Mouse (Mus musculus) frontal cortex, postnatal 25 days (tissue): ENCODE measurements around the gene Tsn.

ENCODE experiments used
- DNase-seq, 2 experiments: peaks; one replicate each; pipeline ENCODE4 v3.0.0; 2022; ENCODE audit warnings: low spot score in 2 of 2

Tsn gene

DNA sequence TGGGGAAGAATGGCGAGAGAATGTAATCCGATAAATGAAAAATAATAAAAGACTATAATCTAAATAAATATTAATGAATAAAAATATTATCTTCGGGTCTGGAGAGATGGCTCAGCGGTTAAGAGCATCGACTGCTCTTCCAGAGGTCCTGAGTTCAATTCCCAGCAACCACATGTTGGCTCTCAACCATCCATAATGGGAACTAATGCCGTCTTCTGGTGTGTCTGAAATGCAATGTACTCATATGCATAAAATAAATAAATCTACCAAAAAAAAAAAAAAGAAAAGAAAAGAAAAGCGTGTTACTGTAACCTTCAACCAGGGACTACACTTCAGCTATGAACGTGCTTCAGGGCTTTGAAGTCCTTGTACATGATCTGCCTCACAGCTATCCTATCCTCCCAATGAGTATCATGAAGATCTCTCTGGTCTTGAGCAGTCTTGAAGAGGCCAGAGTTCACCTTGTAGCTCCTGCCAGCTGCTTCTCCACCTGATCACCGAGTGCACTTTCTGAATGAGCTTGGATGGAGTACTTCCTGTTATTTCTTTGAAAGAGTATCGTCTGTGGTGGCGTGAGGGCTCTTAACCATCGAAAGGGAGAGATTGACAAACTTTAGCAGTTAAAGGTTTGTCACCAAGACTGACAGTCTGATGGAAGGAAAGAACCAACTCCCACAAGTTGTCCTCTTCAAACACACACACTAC is at the start of gene Tsn:
TSS of gene Tsn (minus strand) at position 118 of the 705 bp plus-strand sequence.
- no peak for DNase-seq

DNA sequence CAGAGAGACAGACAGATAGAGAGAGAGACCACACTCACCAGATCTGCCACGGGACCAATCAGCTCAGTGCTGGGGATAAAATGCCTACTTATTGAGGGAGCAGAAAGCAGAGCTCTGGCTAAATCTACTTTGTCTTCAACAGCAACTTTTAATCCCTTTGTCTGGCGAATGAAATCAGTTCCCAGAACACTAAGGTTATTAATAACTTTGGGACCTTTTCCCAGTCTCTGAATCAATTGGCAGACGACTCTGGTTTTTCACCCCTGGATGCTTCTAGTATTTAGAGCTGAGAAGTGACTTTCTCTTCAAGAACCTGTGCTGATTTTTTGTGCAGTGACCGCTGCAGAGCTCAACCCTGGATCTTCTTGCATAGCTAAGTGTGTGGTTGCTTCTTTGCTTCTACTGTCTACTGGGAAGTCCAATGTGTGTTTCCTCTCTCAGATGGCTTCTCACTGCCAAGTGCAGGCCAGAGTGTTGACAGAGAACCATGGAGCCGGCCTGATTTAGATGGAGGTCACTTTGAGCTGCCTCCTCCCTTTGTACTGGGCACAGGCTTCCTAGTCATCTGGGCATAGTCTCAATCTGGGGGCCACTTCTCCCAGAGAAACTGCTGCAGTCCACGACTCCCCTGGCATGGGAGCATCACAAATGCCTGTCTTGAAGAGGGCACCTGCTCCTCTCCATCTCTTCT is 47.7 kb upstream of the Tsn start:
- no peak for DNase-seq

DNA sequence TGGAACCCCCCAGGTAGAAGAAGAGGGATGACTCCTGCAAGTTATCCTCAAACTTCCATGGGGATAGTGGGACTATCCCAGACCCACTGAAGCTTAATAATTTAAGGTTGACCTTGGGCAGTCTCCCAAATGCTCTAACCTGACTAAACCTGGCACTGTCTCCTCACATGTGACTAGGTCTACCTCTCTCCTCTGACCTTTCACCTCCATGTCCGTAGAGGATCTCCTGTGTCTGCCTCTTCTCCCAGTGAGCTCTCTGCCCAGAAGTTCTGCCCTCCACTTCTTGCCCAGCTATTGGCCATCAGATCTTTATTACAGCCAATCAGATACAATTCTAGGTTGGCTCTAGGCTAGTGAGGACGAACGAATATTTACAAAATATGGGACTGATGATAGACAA is 38.4 kb upstream of the Tsn start:
- no peak for DNase-seq

DNA sequence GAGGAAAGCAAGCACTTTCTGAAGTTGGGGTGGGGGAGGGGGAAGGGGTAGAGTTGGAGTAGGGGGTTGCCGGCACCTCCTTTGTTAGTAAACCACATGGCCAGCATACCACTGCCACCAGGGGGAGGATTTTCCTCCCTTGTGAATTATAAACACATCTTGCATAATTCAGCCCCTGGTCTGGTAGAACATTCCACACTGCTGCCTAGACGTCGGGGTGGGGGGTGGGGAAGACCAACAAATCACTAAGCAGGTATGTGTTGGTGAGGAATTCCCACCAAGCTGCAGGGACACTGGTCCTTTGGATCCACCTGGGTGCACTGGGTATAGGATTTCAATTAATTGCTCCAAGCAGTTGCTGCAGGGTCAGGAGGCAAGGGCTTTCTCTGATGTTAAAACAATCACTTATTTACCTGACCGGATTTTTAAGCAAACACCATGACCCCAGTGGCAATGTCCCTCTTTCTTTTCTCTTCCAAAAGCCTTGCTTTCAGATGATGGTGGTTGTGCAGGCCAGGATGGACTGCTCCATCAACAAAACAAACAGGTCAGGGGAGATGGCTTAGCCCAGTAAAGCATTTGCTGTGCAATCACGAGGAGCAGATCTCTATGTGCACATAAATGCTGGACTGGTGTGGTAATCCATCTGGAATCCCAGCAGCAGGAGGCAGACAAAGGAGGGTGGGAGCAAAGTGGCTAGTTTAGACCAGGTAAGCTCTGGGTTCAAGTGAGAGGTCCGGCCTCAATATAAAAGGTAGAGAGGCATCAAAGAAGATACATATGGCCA is 32.3 kb upstream of the Tsn start:
- DNase-seq, result no peak

- DNase-seq, result no peak
Measured at GRCm38 (mm10) chr1:118337921-118338320, 26.4 kb upstream of the Tsn start.

DNA sequence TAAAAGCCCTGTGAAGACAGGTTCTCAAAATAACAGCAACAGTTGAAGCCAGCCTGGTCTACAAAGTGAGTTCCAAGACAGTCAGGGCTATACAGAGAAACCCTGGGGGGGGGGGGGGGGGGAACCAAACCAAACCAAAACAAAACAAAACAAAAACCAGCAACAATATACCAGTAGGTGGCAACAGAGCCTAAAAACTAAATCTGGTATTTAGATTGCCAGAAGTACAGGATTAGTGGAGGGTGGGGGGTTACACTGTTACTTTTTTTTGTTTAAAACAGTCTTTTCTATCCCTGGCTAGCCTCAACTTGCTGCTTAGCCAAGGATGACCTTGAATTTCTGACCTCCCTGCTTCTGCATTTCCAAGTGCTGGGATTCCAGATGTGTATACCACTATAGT is 24.3 kb upstream of the Tsn start:
- DNase-seq, result no peak

DNA sequence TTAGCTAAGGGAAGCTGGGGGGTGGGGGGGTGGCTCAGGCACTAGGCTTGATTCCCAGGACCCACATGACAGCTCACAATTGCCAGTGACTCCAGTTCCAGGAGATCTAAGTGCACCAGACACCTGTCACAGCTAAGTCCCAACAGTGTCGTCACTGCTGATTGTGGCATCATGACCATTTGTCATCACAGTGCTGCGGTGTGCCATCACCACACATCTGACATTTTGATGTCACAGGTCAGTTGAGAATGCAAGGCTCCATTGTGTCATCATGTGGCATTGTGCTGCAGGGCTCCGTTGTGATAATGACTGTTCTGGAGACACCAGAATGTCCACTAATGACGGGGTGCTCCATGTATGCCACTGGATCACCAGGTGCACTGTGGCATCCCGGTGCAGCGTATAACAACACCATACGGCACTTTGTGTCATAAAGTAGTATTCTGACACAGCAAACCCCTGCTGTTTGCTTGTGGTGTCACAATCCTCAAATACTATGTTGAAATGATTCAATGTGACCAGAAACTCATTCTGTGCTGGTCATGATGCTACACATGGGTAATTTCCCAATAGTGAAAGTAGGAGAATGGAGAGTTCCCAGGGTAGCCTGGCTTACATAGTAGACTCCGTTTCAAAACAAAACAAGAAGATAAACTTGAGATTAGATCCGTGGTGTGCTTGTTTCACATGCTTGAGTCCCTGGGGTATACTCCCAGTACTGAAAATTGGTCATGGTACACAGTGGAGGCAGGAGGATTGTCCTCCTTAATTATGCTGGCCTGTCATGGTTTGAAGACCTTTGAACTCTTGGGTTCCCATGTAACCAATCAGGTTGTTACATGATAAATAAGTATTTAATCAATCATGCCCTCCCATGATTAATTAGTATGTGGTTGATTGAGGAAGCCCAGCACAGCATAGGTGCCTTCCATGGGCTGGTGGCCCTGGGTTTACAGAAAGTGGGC is 23.5 kb upstream of the Tsn start:
- no peak for DNase-seq

- peak; percentile 85 to 90 for DNase-seq
Measured at GRCm38 (mm10) chr1:118321661-118322201, 10.2 kb upstream of the Tsn start, which contains the start of gene Nifk. Gene Nifk (plus strand): TSS chr1:118321839.

DNA sequence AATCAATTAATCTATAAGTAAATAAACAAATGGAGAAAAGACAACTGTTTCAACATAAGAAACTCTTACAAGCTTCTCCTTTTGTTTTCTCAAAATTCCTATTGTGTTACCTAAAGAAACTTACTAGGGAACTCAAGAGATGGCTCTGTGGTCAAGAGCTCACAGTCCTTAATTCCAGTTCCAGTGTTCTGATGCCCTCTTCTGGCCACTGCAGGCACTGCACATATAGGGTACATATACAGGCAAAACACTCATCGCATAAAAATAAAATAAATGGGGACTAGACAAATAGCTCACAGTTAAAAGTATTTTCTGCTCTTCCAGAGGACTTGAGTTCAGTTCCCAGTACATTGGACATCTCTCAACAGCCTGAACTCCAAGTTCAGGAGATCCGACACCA is 9.2 kb upstream of the Tsn start:
- no peak for DNase-seq

- peak; percentile 83 to 90 for DNase-seq
Measured at GRCm38 (mm10) chr1:118310780-118311621, 538 bp downstream of the Tsn start.

- DNase-seq, result no peak
Measured at GRCm38 (mm10) chr1:118297719-118298118, 13.8 kb downstream of the Tsn start.

GRCm38 (mm10) chr1:118296673-118297072 is 14.9 kb downstream of the Tsn start:
- no peak for DNase-seq

DNA sequence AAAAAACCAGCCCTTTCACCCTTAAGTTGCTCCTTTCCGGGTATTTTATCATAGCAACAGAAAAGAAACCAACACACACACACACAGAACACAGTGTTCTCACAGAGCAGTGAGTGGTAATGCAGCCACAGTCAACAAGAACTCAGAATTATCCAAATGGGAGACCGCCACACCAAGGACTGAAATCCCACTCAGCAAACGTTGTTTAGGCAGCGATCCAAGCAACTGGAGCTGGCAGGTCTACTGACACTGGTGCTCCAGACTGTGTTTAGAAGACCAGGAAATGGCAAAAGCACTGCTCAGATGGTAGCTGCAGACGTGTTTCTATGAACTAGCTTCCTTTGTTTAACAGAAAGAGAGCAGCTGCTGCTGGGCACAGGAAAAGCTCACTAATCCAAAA is 16.7 kb downstream of the Tsn start:
- DNase-seq, result no peak

GRCm38 (mm10) chr1:118294192-118294591 is 17.3 kb downstream of the Tsn start:
- no peak for DNase-seq

DNA sequence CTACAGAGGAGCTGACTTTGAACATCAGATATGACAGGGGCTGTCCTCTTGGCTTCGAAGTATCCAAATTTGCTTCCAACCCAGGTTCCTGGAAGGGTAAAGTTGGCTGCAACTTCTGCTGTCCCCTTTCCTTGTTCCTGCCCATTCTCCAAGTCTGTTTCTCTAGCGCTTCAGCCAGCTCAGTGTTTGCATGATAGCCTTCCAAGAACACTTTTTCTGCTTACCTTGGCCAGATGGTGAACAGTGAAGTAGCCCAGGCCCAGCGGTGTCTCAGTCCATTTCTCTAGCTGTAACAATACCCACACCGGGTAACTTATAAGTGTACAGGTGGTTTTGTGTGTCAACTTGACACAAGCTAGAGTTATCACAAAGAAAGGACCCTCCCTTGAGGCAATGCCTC is 19.2 kb downstream of the Tsn start:
- DNase-seq, result no peak

DNA sequence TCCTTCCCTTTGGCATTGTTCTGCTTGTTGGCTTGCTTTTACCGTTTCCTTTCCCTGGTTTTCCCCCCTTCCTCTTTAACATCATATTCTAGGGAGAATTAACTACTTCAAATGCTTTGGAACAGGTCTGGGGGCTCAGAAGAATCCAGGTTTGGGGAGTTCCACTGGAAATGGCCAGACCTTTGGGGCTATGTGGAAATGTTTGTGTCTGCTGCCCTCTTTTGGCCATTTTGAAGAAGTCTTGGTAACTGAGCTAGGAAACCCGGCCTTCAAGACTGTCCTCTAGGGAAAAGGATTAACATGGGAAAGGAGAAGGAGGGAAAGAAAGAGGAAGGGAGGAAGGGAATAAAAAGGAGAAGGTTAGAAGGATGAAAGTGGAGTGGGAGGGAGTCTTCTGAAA is 36.4 kb downstream of the Tsn start:
- DNase-seq, result no peak

GRCm38 (mm10) chr1:118251931-118252330 is 59.6 kb downstream of the Tsn start:
- no peak for DNase-seq
